Mouse (Mus musculus): Measurements from ENCODE around the gene Olfr1496.
"Not testable (repeated sequence)": the region's sequence is repeated elsewhere in the genome, so short reads cannot be mapped to it uniquely, and the experiment has no call there.

Olfr1496 gene

GRCm38 (mm10) chr19:13777578-13777977, at the start of gene Olfr1496:
Gene Olfr1496, plus strand, starts transcription at chr19:13777878.
- no peak for DNase-seq (ENCODE audit: low spot score)

GRCm38 (mm10) chr19:13739428-13739827, 38.2 kb upstream of the Olfr1496 start, which contains the start of gene Olfr1494:
Gene Olfr1494, plus strand, starts transcription at chr19:13739728.
- DNase-seq (ENCODE audit: low spot score), result no peak

GRCm38 (mm10) chr19:13749366-13749765, 28.3 kb upstream of the Olfr1496 start:
- no peak for DNase-seq (ENCODE audit: low spot score)

GRCm38 (mm10) chr19:13764306-13764705, 13.4 kb upstream of the Olfr1496 start, which contains the start of gene Olfr1495:
Gene Olfr1495, plus strand, starts transcription at chr19:13764606.
- DNase-seq (ENCODE audit: low spot score), result no peak

GRCm38 (mm10) chr19:13768565-13769276, 9.0 kb upstream of the Olfr1496 start:
- no peak for DNase-seq (ENCODE audit: low spot score)

GRCm38 (mm10) chr19:13798102-13798501, 20.4 kb downstream of the Olfr1496 start, which contains the start of gene Olfr1497:
Gene Olfr1497, minus strand, starts transcription at chr19:13798202.
- DNase-seq (ENCODE audit: low spot score), result no peak

- DNase-seq (ENCODE audit: low spot score), result not testable (repeated sequence)
Observed at GRCm38 (mm10) chr19:13805486-13805885, 27.8 kb downstream of the Olfr1496 start.

GRCm38 (mm10) chr19:13812823-13813222, 35.1 kb downstream of the Olfr1496 start:
- no peak for DNase-seq (ENCODE audit: low spot score)

GRCm38 (mm10) chr19:13818827-13819226, 41.1 kb downstream of the Olfr1496 start:
- DNase-seq (ENCODE audit: low spot score), result no peak

GRCm38 (mm10) chr19:13819347-13819746, 41.7 kb downstream of the Olfr1496 start, which contains the start of gene Olfr1499:
Gene Olfr1499, minus strand, starts transcription at chr19:13819447.
- no peak for DNase-seq (ENCODE audit: low spot score)

- DNase-seq (ENCODE audit: low spot score), result no peak
Observed at GRCm38 (mm10) chr19:13820847-13821246, 43.2 kb downstream of the Olfr1496 start.

GRCm38 (mm10) chr19:13828447-13828846, 50.8 kb downstream of the Olfr1496 start:
- no peak for DNase-seq (ENCODE audit: low spot score)

- no peak for DNase-seq (ENCODE audit: low spot score)
Observed at GRCm38 (mm10) chr19:13830388-13830787, 52.7 kb downstream of the Olfr1496 start, which contains the start of gene Olfr1500. Gene Olfr1500, minus strand, starts transcription at chr19:13830488.
